Mouse (Mus musculus) right cerebral cortex, adult 2 months (tissue): Measurements from ENCODE around the gene Sulf2.
A peak's percentile ranks its signal among the peaks of the same experiment; 100 is the strongest.

Source experiments
- DNase-seq, 2 experiments: peaks; one replicate each; pipeline ENCODE4 v3.0.0; 2021 to 2022; ENCODE audit warnings: low spot score in 2 of 2

Sulf2 gene

DNA sequence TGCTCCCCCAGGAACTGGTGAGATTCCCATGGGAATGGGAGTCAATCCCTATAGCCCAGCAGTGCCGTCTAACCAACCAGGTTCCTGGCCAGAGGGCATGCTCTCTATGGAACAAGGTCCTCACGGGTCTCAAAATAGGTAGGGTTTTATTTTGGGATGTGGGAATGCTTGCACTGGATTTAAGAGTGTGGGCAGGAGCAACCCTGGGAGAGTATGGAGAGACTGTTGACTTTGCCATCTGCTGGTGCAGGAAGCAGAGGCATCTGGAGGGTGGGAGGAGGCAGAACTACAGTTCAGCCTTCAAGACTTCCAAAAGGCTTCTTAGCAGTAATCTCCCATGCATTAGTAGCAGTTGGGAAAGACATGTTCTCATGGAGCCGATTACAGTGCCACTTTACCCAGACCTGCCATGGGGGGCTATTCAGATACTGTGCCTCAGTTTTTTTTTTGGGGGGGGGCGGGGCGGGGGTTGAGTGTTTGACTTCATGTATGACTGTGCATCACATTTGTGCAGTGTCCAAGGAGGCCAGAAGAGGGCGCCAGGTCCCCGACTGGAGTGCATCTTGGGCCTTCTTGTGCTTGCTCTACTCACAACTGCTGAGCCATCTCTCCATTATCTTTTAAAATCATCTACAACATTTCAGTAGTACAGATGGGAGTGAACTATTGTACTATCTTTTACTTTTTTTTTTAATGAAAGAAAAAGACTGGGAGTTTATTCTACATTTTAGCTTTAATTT is 95.6 kb downstream of the Sulf2 start:
- DNase-seq, result peak; percentile 76 to 84

DNA sequence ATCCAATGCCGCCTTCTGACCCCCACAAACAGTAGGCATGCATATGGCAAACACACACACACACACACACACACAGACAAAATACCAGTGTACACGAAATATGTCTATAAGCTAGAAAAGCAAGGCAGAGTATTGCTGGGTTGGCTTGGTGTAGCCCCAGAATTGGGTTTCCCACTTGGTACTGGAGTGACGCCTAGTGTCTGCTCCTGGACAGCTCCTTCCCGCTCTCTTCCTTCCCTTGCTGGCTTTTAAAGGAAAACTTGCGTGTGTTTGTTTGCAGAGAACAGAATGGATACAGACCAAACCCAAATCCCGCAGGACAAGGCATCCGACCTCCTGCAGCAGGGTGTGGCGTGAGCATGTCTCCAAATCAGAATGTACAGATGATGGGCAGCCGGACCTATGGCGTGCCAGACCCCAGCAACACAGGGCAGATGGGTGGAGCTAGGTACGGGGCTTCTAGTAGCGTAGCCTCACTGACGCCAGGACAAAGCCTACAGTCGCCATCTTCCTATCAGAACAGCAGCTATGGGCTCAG is 101.4 kb downstream of the Sulf2 start:
- no peak for DNase-seq

DNA sequence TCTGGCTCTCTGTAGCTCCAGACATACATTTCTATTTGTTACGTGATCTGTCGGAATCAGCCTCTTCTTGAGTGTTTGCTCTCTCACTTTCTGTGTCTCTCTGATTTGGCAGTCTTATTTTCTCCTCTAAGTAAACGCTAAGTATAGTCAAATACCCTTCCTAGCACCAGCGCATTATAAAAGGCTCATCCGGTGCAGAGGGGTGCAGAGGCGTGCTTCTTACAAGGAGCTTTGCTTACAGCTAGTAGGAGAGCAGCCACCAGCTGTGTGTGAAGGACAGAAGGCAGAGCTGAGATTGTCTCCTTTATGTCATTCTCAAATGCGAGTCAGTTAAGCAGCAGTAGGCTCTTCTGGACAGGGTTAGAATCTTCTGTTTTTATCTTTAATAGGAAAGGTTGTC is 103.5 kb downstream of the Sulf2 start:
- DNase-seq, result peak in 1 of 2 experiments; percentile 37

DNA sequence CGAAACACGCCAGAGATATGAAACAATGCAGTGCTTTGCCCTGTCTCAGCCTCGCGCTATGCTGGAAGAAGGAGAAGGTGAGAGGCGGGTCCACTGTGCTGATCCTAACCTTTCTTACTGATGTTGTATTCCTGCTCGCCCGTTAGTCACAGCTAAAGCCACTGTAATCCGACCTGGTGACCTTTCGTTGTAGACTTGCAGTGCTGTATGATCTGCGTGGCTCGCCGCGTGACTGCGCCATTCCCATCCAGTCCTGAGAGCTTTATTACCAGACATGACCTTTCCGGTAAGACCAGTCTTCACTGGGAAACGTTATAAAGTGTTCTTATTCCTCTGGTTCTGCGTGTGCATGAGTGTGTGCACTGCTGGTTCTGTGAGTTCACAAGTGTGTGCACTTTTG is 104.0 kb downstream of the Sulf2 start:
- DNase-seq, result no peak

DNA sequence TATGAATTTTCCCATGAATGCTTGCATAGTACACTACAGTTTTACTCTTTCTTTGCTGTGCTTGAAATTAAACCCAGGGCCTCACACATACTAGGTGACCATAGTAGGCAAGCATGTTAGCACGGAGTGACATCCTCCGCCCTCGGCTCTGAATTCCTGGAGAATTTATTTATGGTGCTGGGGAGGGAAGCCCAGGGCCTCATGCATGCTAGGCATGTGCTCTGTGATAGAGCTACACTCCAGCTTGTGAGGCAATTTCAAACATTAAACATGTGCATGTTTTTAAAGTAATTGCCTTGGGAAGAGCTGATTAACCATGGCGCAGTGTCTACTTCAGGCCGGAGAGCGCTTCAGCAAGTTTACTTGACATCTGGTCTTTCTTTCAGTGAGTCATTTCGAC is 106.6 kb downstream of the Sulf2 start:
- no peak for DNase-seq

DNA sequence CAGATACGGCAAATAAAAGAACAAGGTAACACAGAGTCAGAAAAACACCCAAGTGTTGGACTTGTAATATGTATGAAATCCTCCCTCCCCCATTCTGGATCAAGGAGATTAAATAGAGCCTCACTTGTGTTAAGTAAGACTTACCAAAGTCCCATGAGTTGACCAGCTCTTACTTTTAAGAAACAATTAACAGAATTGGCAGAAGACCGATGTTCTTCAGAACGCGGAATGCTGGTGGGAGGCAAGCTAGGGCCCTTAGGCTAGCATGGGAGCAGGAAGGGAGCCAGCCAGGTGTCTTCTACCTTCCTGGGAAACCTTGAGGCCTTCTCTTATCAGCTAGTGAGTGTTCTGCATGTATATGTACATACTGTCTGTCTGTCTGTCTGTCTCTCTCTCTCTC is 107.5 kb downstream of the Sulf2 start:
- DNase-seq, result no peak

DNA sequence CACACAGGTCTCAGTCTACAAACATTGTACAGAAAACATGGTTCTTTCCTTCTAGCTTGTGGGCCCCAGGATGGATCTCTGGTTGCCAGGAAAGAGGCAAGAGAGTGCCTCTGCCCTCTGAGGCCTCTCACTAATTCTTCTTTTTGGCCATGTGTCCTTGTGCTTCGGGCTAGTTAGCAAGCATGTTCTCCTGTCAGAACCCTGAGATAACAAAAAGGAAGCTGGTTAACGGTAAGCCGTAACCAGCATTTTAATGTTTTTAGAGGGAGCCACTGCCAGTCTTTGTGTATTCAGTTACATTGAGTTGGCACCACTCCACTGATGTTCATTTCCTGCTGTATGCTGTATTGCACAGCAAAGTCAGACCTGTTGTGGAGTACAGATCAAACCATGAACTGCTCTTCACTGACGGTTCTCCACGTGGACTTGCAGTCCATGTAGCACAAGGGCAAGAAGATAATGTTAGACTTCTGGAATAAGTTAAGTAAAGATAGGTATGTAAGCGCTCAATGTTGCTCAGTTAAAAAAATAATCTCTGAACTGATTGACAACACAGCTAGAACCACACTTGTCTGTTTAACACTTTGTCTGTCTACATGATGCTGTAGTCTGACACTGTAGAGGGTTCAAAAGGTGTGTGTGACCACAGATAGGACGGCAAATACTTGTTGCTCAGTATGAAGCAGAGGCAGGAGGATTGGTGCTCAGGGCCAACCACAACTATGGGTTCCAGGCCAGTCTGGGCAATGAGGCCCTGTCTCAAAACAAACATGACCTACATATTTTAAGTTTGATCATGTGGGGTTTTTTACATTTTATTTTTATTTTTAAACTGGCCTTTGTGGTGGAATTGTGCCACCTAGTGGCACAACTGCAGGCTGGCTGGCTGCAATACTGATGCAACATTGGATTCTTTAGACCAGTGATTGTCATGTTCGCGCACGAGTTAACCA is 109.6 kb downstream of the Sulf2 start:
- DNase-seq, result peak in 1 of 2 experiments; percentile 39

DNA sequence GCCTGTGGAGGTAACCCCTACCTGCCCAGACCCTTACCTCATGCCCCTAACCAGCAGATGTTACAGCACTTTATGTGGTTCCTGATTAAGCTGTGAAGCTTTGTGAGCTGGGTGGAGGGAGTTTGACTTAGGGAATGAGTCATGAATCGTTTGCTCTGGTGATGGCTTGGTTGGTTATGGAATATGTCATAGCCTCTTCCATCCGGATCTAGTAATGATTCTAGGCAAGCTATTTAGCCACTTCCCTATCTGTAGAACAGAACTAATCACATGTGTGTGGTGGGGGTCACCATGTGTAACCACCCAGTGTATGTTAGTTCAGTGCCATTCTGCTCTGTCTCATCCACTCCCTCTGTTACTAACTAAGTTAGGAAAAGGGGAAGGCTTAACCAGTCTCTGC is 110.5 kb downstream of the Sulf2 start:
- DNase-seq, result no peak

DNA sequence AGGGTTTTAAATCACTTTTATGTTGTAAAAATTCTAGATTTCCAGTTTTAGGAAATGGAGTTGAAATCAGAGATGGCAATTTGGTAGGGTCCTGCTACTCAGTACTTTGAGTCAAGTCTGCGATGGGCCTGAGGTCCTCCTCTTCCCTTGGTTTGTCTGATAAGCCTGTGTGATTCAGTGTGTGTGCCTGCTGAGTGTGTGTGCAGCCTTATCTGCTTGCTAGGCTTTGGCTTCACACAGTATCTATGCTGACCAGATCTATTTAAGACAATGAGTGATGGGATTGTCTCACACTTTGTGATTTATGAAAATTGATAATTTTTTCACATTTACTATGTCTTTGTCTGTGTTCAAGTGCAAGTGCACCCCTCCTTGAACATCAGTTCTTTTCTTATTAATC is 112.9 kb downstream of the Sulf2 start:
- DNase-seq, result no peak

DNA sequence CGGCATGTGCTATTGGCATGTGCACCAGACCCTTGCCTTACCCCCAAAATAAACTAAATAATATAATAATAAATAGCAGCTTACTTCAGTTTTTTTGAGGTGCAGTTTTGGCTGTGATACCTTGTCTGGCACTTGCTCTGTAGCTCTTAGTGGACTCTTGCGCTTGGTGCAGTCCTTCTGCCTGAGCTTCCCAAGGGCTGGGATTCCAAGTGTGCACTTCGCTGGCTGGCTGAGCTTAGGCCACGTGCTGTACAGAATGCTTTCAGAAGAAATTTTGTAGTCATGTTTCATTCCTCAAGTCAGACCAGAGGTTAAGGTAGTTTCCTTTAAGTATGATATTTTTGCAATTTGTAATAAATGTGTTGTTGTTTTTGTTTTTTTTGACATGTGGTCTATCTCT is 115.8 kb downstream of the Sulf2 start:
- no peak for DNase-seq

DNA sequence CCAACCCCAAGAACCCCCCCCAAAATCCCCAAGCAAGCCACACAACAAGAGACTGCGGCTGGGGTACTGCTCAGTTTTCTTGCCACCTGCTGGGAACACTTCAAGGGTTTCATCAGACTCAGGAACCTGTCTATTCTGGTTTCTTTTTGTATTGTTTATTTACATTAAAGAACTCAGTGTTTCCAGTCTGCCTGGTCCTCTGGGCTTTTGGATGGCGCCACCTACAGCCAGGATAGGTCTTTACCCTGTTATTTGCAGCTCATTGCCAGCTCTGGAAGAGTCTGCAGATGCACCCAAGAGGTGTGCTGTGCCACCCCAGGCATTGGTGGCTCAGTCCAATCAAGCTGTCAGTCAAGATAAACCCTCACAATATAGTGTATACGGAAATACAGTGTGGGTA is 119.7 kb downstream of the Sulf2 start:
- DNase-seq, result peak; percentile 57 to 67

DNA sequence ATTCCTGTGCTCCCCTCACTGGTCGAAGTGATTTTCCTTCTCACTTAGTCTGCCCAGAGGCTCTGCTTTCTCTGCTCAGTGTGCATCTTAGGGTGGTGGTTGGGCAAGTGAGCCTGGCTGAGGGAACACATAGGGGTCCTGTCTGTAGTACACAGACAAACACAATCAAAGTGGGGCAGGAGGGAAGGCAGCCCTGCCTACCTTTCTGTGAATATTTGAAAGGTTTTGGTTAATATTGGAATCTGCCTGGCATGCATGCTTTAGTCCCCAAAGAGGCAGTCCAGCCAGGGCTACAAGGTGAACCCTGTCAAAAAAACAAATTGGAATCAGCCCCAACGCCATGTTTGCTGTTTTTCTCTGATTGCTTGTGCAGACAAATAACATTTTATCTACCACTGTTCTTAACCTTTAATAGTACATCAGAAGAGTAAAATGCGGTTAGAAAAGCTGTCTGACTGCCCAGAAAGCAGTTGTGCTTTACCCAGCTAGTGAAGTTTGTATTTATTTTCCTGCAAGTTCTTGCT is 120.4 kb downstream of the Sulf2 start:
- DNase-seq, result no peak

DNA sequence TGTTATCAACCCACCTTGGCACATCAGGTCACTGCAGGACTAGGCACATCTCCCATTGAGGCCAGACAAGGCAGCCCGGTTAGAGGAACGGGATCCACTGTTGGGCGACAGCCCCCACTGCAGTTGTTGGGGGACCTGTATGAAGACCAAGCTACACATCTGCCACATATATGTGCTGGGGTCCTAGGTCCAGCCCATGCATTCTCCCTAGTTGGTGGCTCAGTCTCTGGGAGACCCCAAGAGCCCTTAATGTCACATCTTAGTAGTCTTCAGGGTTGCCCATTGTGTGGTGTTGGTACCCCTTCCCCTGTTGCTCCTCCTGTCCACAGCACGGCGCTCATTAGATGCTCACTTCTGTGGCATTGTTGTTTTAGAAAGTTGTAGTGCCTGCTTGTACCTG is 122.8 kb downstream of the Sulf2 start:
- no peak for DNase-seq

DNA sequence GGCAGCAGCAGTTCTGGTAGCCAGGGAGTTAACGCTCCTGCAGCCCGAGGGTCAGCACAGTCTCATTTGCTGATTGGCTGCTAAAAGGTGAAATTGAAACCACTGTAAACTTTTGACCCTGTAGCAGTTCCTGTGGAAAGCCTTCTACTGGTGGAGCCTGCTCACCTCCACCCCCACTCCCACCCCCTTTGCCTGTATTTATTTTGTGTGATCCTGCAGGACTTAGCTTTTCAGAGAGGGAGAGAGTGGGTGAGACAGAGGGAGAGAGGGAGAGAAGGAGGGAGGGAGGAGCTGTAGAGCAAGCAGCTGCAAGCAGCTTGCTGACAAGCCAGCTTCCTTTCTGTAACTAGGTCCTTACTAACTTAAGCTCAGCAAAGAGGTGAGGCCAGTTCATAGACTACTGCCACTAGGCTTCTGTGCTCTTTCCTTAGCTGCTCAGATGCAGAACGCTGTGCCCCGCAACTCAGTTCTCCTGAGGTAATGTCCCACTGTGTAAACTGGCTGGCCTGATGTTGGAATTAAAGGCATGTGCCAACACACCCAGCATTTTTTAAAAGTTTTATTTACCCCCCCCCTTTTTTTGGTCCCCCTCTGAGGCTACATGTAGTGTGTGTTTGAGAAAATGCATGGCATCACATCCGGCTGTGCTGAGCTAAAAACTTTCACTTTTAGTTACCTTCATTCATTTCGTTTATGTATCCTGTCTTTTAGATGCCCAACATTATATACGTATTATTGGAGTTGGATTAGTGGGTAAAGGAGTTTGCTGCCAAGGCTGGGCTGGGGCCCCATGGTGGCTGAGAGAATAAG is 124.1 kb downstream of the Sulf2 start:
- peak in 1 of 2 experiments; percentile 42 for DNase-seq

DNA sequence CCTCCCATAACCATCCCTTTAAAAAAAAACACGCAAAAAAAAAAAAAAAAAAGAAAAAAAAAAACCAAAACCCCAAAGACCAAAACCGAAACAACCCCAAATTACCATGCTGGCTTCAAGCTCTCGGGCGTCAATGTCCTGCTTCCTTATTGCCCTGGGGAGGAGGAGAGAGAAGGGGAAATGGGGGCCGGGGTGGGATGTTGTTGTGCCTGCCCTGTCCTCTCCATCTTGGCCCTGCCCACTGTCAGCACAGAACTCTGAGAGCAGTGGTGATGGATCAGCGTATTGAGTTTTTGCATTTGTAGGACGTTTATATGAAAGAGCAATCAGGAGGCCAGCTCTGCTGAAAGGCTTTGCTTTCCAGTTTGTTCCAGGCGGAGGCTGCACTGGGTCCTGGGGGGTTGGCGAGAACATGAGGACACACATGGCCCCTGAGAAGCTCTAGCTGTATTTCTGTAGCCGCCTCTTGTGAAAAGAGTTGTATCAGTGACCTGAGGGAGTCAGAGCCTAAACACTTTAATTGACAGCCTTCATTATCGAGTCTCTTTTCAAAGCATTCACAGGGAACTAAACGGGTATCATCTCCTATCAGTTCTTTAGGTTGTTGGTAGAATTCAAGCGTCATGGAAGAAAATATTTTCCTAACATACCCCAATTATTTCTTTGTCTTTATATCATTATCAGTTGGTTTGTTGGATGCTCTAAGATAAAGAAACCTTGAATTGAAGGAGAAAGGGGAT is 125.0 kb downstream of the Sulf2 start:
- DNase-seq, result no peak

DNA sequence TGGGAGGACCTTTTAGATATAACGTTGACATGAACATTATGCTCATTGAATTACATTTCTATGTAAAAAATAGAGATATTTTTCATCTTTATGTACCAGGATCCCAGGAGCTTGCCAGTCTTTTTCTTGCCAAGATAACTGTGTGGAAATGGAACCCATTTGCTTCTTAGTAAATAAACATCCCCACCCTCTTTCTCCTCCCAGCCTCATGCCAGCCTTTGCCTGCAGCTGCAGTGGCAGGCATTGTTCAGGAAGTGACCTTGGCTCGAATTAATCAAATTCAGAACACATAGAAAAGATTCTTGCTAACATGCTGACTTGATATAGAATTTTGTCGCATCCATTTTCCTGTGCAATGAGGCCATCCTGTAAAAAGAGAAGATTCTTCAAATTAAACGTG is 126.2 kb downstream of the Sulf2 start:
- no peak for DNase-seq

DNA sequence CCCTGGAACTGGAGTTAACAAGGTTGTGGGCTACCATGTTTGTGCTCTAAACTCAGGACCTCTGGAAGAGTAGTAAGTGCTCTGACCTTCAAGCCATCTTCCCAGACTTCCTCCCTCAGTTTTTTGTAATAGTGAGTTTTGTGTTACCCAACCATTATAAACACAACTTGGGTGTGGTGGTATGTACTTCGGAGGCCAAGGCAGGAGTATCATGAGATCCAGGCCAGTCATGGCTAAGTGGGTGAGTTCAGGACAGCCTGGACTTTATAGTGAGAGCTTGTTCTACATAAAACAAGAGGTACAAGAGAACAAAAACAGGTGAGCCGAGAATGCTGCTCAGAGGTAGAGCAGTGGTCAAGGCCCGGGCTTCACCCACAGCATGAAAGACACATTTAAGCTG is 127.6 kb downstream of the Sulf2 start:
- no peak for DNase-seq

DNA sequence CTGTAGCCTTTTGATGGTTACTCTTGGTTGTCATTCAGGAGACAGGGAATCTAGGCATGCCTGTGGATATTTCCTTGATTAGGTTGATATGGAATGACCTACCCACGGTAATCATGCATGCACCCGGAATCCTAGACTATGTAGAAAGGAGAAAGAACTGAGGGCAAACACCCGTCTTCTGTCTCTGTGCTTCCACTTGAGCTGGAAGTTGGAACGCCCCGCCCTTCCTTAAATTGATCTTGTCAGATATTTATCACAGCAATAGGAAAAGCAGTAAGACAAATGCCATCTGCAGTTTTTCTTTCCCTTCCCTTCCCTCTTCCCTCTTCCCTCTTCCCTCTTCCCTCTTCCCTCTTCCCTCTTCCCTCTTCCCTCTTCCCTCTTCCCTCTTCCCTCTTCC is 129.5 kb downstream of the Sulf2 start:
- no peak for DNase-seq

DNA sequence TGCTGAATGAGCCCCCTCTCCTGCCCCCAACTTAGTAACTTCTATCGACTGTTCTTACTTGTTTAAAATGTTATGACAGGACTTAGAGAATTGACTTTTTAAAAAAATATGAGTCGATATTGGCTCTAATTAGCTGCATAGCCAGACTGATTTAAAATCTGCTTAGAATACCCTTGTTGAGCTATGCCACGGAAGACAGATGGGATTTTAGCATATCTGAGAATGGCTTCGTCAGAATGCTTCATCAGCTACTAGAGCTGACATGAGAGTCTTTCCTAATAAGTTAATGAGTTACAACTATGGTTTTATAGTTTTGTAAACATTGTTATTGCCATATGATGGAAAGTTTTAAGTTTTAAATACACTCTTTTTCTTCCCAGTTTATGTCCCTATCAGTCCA is 130.8 kb downstream of the Sulf2 start:
- DNase-seq, result no peak

DNA sequence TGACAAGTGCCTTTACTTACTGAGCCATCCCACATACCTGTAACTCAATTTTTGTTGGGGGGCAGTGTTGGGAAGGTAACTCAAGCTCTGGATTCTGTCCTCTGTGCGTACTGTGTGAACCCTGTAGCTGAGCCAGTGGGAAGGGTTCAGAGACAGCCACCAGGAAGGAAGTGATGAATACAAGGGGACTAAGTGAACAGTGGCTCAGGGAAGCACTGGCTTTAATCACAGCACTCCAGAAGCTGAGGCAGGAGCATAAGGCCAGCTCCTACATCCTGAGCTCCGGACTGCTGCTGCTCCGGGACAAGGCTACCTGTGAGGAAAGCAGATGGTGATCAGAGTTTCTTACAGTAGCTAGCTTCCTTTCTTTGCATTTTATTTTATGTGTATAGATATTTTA is 131.4 kb downstream of the Sulf2 start:
- no peak for DNase-seq
